Mouse (Mus musculus): ENCODE measurements at regions not wholly inside any gene's neighbourhood (a gene's known extent, or its start where the extent isn't known, plus 50 kb on each side); places are given as distances from the start of the nearest gene placed in this dataset.

DNA sequence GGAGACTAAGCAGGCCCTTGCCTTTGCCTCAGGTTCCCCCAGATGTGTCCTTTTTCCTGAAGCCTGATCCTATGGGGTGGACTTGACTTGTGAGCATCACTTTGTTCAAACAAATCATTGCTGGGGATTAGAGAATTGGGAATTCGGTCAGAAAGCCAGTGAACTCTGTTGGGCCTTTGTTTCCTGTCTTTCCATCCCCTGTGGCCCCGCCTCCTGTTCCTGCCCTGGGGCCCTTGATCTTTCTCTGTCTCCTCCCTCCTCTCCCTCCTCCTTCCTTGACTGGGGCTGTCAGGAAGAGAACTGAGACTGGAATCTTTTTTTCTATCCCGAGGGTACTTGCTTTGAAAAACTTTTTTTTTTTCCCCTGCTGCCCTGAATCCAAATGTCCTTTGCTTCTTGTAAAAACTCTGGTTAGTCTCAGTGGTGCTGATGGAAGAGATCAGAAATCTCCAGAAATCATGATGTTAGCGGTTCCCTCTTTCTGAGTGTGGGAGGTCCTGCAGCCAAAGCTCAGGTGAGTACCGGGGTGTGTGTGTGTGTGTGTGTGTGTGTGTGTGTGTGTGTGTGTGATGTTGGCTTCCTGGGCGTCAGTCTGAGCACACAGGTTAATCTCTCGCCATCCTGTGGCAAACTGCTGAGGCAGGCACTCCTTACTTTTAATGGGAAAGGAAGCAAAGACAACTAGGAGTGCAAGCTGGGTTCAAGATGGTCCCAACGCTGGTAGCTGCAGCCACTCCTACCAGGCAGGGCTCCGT lies 118.7 kb downstream of the Ddx11 start:
- TF ChIP-seq CTCF (IDR thresholded peaks at IDR 0.05; ENCODE audit: low read depth) (no peak), EP300 (IDR thresholded peaks at IDR 0.05; ENCODE audit: low read depth) (no peak)
